Mouse (Mus musculus) kidney, embryonic 15.5 days (tissue): ENCODE results near the gene Samd3. TPM values are rescaled to one million over a fixed set of nuclear protein-coding genes. Genes with fewer than 3 reads are reported as not detected.

Experiments
- ATAC-seq: fragments of 200-750 bp; cut with Nextera tagmentation; replicated peaks from 2 replicates; pipeline ENCODE4 v1.8.0; 2017; ENCODE audit warnings: moderate TSS enrichment; ENCODE audit not compliant: low FRiP score
- H3K27ac ChIP-seq: fragments of 300-500 bp; sonication (generic); 2 replicates; pipeline ENCODE4 v1.5.1; 2015; ENCODE audit warnings: mild to moderate bottlenecking, inconsistent platforms
- H3K27me3 ChIP-seq: fragments of 300-500 bp; sonication (generic); 2 replicates; pipeline ENCODE4 v1.6.1; 2015; ENCODE audit warnings: inconsistent platforms
- H3K36me3 ChIP-seq: fragments of 300-500 bp; sonication (generic); 2 replicates; pipeline ENCODE4 v1.6.1; 2015; ENCODE audit warnings: inconsistent platforms
- H3K4me1 ChIP-seq: fragments of 300-500 bp; sonication (generic); 2 replicates; pipeline ENCODE4 v1.6.1; 2015; ENCODE audit warnings: inconsistent platforms
- H3K4me2 ChIP-seq: fragments of 300-500 bp; sonication (generic); 2 replicates; pipeline ENCODE4 v1.6.1; 2015; ENCODE audit warnings: moderate library complexity, mild to moderate bottlenecking, inconsistent platforms
- H3K4me3 ChIP-seq: fragments of 300-500 bp; sonication (generic); replicated peaks from 2 replicates; pipeline ENCODE4 v1.5.1; 2015; ENCODE audit warnings: mild to moderate bottlenecking, inconsistent platforms
- H3K9ac ChIP-seq: fragments of 300-500 bp; sonication (generic); 2 replicates; pipeline ENCODE4 v1.6.1; 2015; ENCODE audit warnings: mild to moderate bottlenecking, inconsistent platforms
- H3K9me3 ChIP-seq: fragments of 300-500 bp; sonication (generic); replicated peaks from 2 replicates; pipeline ENCODE4 v1.6.1; 2016; ENCODE audit warnings: inconsistent platforms
- WGBS: fragments of 180-500 bp; shearing (Covaris S2); methylation state at CpG from one replicate; pipeline ENCODE4 v1.1.7; 2015; ENCODE audit warnings: mixed read lengths; 5-methylcytosine and 5-hydroxymethylcytosine counted together
- polyA plus RNA-seq: library from polyadenylated mRNA; unstranded; fragments of >200 nt; fragmentation: Nextera tagmentation; extraction: Ambion mirVana; gene quantifications from 2 replicates; pipeline ENCODE4 v1.2.1, GENCODE M21; 2015

The Samd3 gene
- not detected in 2 replicates for polyA plus RNA-seq

- 32% methylated on average over 4 of the region's 4 CpGs for WGBS
- Histone ChIP-seq H3K27ac (no peak within 1 kb of the TSS), H3K36me3 (no peaks in the 10 kb centered on the region), H3K27me3 (no peaks in the 10 kb centered on the region), H3K4me2 (no peak within 1 kb of the TSS), H3K9me3 (no peaks in the 10 kb centered on the region), H3K4me1 (no peaks in the 10 kb centered on the region), H3K9ac (no peak within 1 kb of the TSS), H3K4me3 (no peak within 1 kb of the TSS)
- ATAC-seq: no peak
Measured at GRCm38 (mm10) chr10:26229488-26229887, at the start of gene Samd3. Samd3 (plus strand) TSS chr10:26229707.

GRCm38 (mm10) chr10:26185289-26185688 is 44.2 kb upstream of the Samd3 start:
- ATAC-seq: no peak

GRCm38 (mm10) chr10:26190811-26191210 is 38.7 kb upstream of the Samd3 start:
- no peaks in the 10 kb centered on the region for H3K36me3 ChIP-seq
- no peak for ATAC-seq
- H3K27ac ChIP-seq: no peak overlapping the region
- no peaks in the 10 kb centered on the region for H3K4me1 ChIP-seq
- no peak overlapping the region for H3K4me2 ChIP-seq
- H3K9me3 ChIP-seq: no peaks in the 10 kb centered on the region
- no peak overlapping the region for H3K9ac ChIP-seq
- no peak overlapping the region for H3K4me3 ChIP-seq
- H3K27me3 ChIP-seq: no peaks in the 10 kb centered on the region

More at GRCm38 (mm10) chr10:26185289-26185688, 44.2 kb upstream of the Samd3 start:
- Histone ChIP-seq H3K9ac (no peak overlapping the region), H3K36me3 (no peaks in the 10 kb centered on the region), H3K27ac (no peak overlapping the region), H3K9me3 (no peaks in the 10 kb centered on the region), H3K4me1 (no peaks in the 10 kb centered on the region), H3K4me2 (no peak overlapping the region), H3K27me3 (no peaks in the 10 kb centered on the region), H3K4me3 (no peak overlapping the region)
- 84% methylated on average over 5 of the region's 5 CpGs for WGBS

- ATAC-seq: no peak
- 85% methylated on average over 1 of the region's 1 CpGs for WGBS
Measured at GRCm38 (mm10) chr10:26194892-26195291, 34.6 kb upstream of the Samd3 start.

GRCm38 (mm10) chr10:26202708-26203368 is 26.7 kb upstream of the Samd3 start:
- no peak overlapping the region for H3K4me3 ChIP-seq
- H3K9me3 ChIP-seq: no peaks in the 10 kb centered on the region
- H3K27me3 ChIP-seq: no peaks in the 10 kb centered on the region
- H3K4me1 ChIP-seq: no peaks in the 10 kb centered on the region
- H3K4me2 ChIP-seq: no peak overlapping the region
- no peak overlapping the region for H3K27ac ChIP-seq
- no peak for ATAC-seq
- H3K9ac ChIP-seq: no peak overlapping the region
- WGBS: 83% methylated on average over 9 of the region's 9 CpGs
- H3K36me3 ChIP-seq: no peaks in the 10 kb centered on the region

More at GRCm38 (mm10) chr10:26194892-26195291, 34.6 kb upstream of the Samd3 start:
- Histone ChIP-seq H3K4me3 (no peak overlapping the region), H3K4me2 (no peak overlapping the region), H3K9me3 (no peaks in the 10 kb centered on the region), H3K27me3 (no peaks in the 10 kb centered on the region), H3K9ac (no peak overlapping the region), H3K27ac (no peak overlapping the region), H3K4me1 (no peaks in the 10 kb centered on the region), H3K36me3 (no peaks in the 10 kb centered on the region)

GRCm38 (mm10) chr10:26220729-26221128 is 8.8 kb upstream of the Samd3 start:
- Histone ChIP-seq H3K4me1 (no peaks in the 10 kb centered on the region), H3K4me3 (no peak overlapping the region), H3K36me3 (no peaks in the 10 kb centered on the region), H3K9ac (no peak overlapping the region), H3K9me3 (no peaks in the 10 kb centered on the region), H3K27me3 (no peaks in the 10 kb centered on the region), H3K4me2 (no peak overlapping the region), H3K27ac (no peak overlapping the region)
- ATAC-seq: no peak
- WGBS: 45% methylated on average over 4 of the region's 4 CpGs

GRCm38 (mm10) chr10:26226241-26226640 is 3.3 kb upstream of the Samd3 start:
- no peak overlapping the region for H3K4me2 ChIP-seq
- no peaks in the 10 kb centered on the region for H3K9me3 ChIP-seq
- WGBS: 86% methylated on average over 5 of the region's 5 CpGs
- no peaks in the 10 kb centered on the region for H3K27me3 ChIP-seq
- no peak for ATAC-seq
- no peaks in the 10 kb centered on the region for H3K4me1 ChIP-seq
- H3K9ac ChIP-seq: no peak overlapping the region
- no peak overlapping the region for H3K27ac ChIP-seq
- no peaks in the 10 kb centered on the region for H3K36me3 ChIP-seq
- no peak overlapping the region for H3K4me3 ChIP-seq

GRCm38 (mm10) chr10:26226734-26227133 is 2.8 kb upstream of the Samd3 start:
- no peaks in the 10 kb centered on the region for H3K27me3 ChIP-seq
- no peaks in the 10 kb centered on the region for H3K4me1 ChIP-seq
- no peak for ATAC-seq
- no peak overlapping the region for H3K4me3 ChIP-seq
- H3K9me3 ChIP-seq: no peaks in the 10 kb centered on the region
- H3K4me2 ChIP-seq: no peak overlapping the region
- H3K27ac ChIP-seq: no peak overlapping the region
- no peaks in the 10 kb centered on the region for H3K36me3 ChIP-seq
- H3K9ac ChIP-seq: no peak overlapping the region
- 65% methylated on average over 2 of the region's 2 CpGs for WGBS

GRCm38 (mm10) chr10:26228187-26228586 is 1.3 kb upstream of the Samd3 start:
- Histone ChIP-seq H3K9ac (no peak overlapping the region), H3K27ac (no peak overlapping the region), H3K4me1 (no peaks in the 10 kb centered on the region), H3K27me3 (no peaks in the 10 kb centered on the region), H3K9me3 (no peaks in the 10 kb centered on the region), H3K36me3 (no peaks in the 10 kb centered on the region), H3K4me3 (no peak overlapping the region), H3K4me2 (no peak overlapping the region)
- no peak for ATAC-seq

- H3K36me3 ChIP-seq: no peaks in the 10 kb centered on the region
- no peaks in the 10 kb centered on the region for H3K9me3 ChIP-seq
- no peaks in the 10 kb centered on the region for H3K27me3 ChIP-seq
- H3K9ac ChIP-seq: no peak overlapping the region
- H3K4me2 ChIP-seq: no peak overlapping the region
- H3K4me1 ChIP-seq: no peaks in the 10 kb centered on the region
- no peak overlapping the region for H3K27ac ChIP-seq
- ATAC-seq: no peak
- no peak overlapping the region for H3K4me3 ChIP-seq
- 68% methylated on average over 3 of the region's 3 CpGs for WGBS
Measured at GRCm38 (mm10) chr10:26232071-26232653, 2.7 kb downstream of the Samd3 start.

GRCm38 (mm10) chr10:26238559-26238958 is 9.1 kb downstream of the Samd3 start:
- Histone ChIP-seq H3K36me3 (no peaks in the 10 kb centered on the region), H3K27me3 (no peaks in the 10 kb centered on the region), H3K27ac (no peak overlapping the region), H3K4me3 (no peak overlapping the region), H3K4me1 (no peaks in the 10 kb centered on the region), H3K9ac (no peak overlapping the region), H3K4me2 (no peak overlapping the region), H3K9me3 (no peaks in the 10 kb centered on the region)
- 47% methylated on average over 4 of the region's 4 CpGs for WGBS
- ATAC-seq: no peak

- 63% methylated on average over 1 of the region's 1 CpGs for WGBS
Measured at GRCm38 (mm10) chr10:26239090-26239489, 9.6 kb downstream of the Samd3 start.

GRCm38 (mm10) chr10:26243203-26243602 is 13.7 kb downstream of the Samd3 start:
- no peaks in the 10 kb centered on the region for H3K9me3 ChIP-seq
- no peaks in the 10 kb centered on the region for H3K27me3 ChIP-seq
- no peak overlapping the region for H3K4me2 ChIP-seq
- no peak overlapping the region for H3K9ac ChIP-seq
- no peak for ATAC-seq
- no peak overlapping the region for H3K27ac ChIP-seq
- H3K4me1 ChIP-seq: no peaks in the 10 kb centered on the region
- WGBS: 88% methylated on average over 3 of the region's 3 CpGs
- no peaks in the 10 kb centered on the region for H3K36me3 ChIP-seq
- H3K4me3 ChIP-seq: no peak overlapping the region

More at GRCm38 (mm10) chr10:26239090-26239489, 9.6 kb downstream of the Samd3 start:
- ATAC-seq: no peak
- Histone ChIP-seq H3K4me1 (no peaks in the 10 kb centered on the region), H3K9me3 (no peaks in the 10 kb centered on the region), H3K4me3 (no peak overlapping the region), H3K27me3 (no peaks in the 10 kb centered on the region), H3K9ac (no peak overlapping the region), H3K36me3 (no peaks in the 10 kb centered on the region), H3K27ac (no peak overlapping the region), H3K4me2 (no peak overlapping the region)
